In the genomic region with DNA sequence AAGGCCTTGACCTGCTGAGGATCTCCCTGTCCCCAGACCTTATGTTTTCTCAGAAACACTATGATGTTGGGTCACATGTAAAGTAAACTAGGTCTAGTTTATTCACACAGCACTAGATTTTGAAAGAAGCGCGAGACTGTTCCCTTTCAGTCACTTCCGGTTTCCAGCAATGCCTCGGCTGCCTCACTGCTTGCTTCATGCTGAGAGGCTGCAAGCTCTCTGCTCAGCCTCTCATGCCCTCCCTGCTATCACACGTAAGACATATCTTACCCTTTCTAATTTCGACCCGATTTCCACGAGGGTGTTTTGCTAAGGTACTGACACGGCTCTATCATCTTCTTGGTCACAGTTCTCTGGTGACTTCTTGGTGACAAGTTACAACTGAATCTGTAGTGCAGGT, we compare ENCODE assay signal across 14 mouse cellular contexts. TPM values are rescaled to one million over a fixed set of nuclear protein-coding genes. Genes with fewer than 3 reads are reported as not detected.
DNase-seq lines count a peak whose midpoint lies in the region; ATAC-seq lines count a peak whose summit lies in the region.
"Had no signal": no experiment of that assay in that cellular context is flagged by ENCODE, and none has a peak within 500 bp of the region (broad histone marks: within the 10 kb centered on the region; RNA-seq: fewer than 3 reads in every experiment).

No protein-coding gene starts in this region.

- no peak overlapping the region for H3K9ac ChIP-seq in limb, embryonic 11.5 days (ENCODE audit: low read length)
- H3K9ac ChIP-seq: limb, embryonic 13.5 days had no signal

- H3K4me1 ChIP-seq in limb, embryonic 11.5 days (ENCODE audit: control insufficient read depth, insufficient read depth, low read length) = peaks cover 4% of the 10 kb centered on the region; the same call in 1 of the 2 replicates
- peaks cover 28% of the 10 kb centered on the region for H3K4me1 ChIP-seq in limb, embryonic 10.5 days
- H3K4me1 ChIP-seq in hindbrain, embryonic 10.5 days (replicated peaks) = peaks cover 33% of the 10 kb centered on the region

- 75% methylated on average over 9 of the region's 9 CpGs for WGBS in limb, embryonic 11.5 days
- WGBS in limb, embryonic 10.5 days = 65% methylated on average over 9 of the region's 9 CpGs
- 50% methylated on average over 9 of the region's 9 CpGs for WGBS in hindbrain, embryonic 10.5 days

- 0 out of 2 replicates have a peak overlapping the region, but pooled peaks have one; percentile 21 for H3K27ac ChIP-seq in limb, embryonic 11.5 days (replicated peaks; ENCODE audit: low read depth, low read length)
- no peak overlapping the region for H3K27ac ChIP-seq in limb, embryonic 10.5 days
- no peak overlapping the region for H3K27ac ChIP-seq in hindbrain, embryonic 10.5 days
- H3K27ac ChIP-seq: limb, embryonic 13.5 days; macrophage had no signal

- H3K9me3 ChIP-seq in limb, embryonic 11.5 days (ENCODE audit: control insufficient read depth, low read length) = no peaks in the 10 kb centered on the region
- H3K9me3 ChIP-seq in limb, embryonic 10.5 days (replicated peaks) = no peaks in the 10 kb centered on the region
- no peaks in the 10 kb centered on the region for H3K9me3 ChIP-seq in hindbrain, embryonic 10.5 days
- H3K9me3 ChIP-seq: limb, embryonic 13.5 days had no signal

- no peaks in the 10 kb centered on the region for H3K36me3 ChIP-seq in limb, embryonic 11.5 days (ENCODE audit: control insufficient read depth, insufficient read depth, low read length)
- peaks cover 7% of the 10 kb centered on the region for H3K36me3 ChIP-seq in limb, embryonic 10.5 days
- no peaks in the 10 kb centered on the region for H3K36me3 ChIP-seq in hindbrain, embryonic 10.5 days
- H3K36me3 ChIP-seq: limb, embryonic 13.5 days had no signal

- H3K4me3 ChIP-seq in limb, embryonic 11.5 days (ENCODE audit: low read depth, low read length) = no peak overlapping the region
- H3K4me3 ChIP-seq in limb, embryonic 10.5 days = no peak overlapping the region
- H3K4me3 ChIP-seq in hindbrain, embryonic 10.5 days = no peak overlapping the region
- H3K4me3 ChIP-seq: limb, embryonic 13.5 days had no signal

- DNase-seq in limb, embryonic 11.5 days (ENCODE audit: low spot score) = no peak
- no peak for DNase-seq in limb, embryonic 10.5 days (ENCODE audit: low spot score)
- peak; percentile 50 to 56 for DNase-seq in CD8-positive naive resting alpha-beta T cell, adult 2 months (ENCODE audit: low read depth in 2 of 2, low spot score in 2 of 2)
- DNase-seq in lung, postnatal 36 days = peak; percentile 62
- peak; percentile 54 to 63 for DNase-seq in thymus, postnatal 10 days (ENCODE audit: low spot score in 2 of 2)
- no peak for DNase-seq in Muller cell, postnatal 12 days (ENCODE audit: inconsistent ontology term)
- no peak for DNase-seq in hindbrain, embryonic 10.5 days (ENCODE audit: low spot score)
- DNase-seq in kidney, adult 18-20 months = no peak
- DNase-seq: cerebellum, postnatal 25 days; heart, postnatal 10 days; kidney, adult 8-10 months; layer of hippocampus, adult 9-11 months had no signal

- H3K4me2 ChIP-seq in limb, embryonic 11.5 days (ENCODE audit: low read depth, severe bottlenecking) = no peak overlapping the region
- H3K4me2 ChIP-seq: limb, embryonic 13.5 days had no signal

- H3K27me3 ChIP-seq in limb, embryonic 11.5 days (ENCODE audit: control insufficient read depth, insufficient read depth, low read length) = no peaks in the 10 kb centered on the region
- no peaks in the 10 kb centered on the region for H3K27me3 ChIP-seq in limb, embryonic 10.5 days (ENCODE audit: low read depth, poor library complexity, severe bottlenecking)
- no peaks in the 10 kb centered on the region for H3K27me3 ChIP-seq in hindbrain, embryonic 10.5 days (ENCODE audit: insufficient read depth, poor library complexity, severe bottlenecking)
- H3K27me3 ChIP-seq: limb, embryonic 13.5 days had no signal

- no peak for ATAC-seq in limb, embryonic 11.5 days (ENCODE audit: insufficient number of reproducible peaks, low FRiP score, low TSS enrichment, low read depth)

RNA-seq across cellular contexts. Expression of a gene that starts 22.6 kb away (rescaled TPM):
- 5.7 and 6.7 TPM in 2 replicates for polyA plus RNA-seq in limb, embryonic 11.5 days (2014; fragmentation: Nextera tagmentation; extraction: Ambion mirVana)
- polyA plus RNA-seq in limb, embryonic 10.5 days (2016; fragmentation: Nextera tagmentation; extraction: Ambion mirVana) = 3.0 and 3.5 TPM in 2 replicates
- 3.1 and 3.4 TPM in 2 replicates for polyA plus RNA-seq in hindbrain, embryonic 10.5 days (2016; fragmentation: Nextera tagmentation; extraction: Ambion mirVana)

RNA-seq across cellular contexts. Expression of a gene that starts 42.1 kb away (rescaled TPM):
- 13.7 and 17.1 TPM in 2 replicates for polyA plus RNA-seq in limb, embryonic 11.5 days (2014; fragmentation: Nextera tagmentation; extraction: Ambion mirVana)
- polyA plus RNA-seq in limb, embryonic 10.5 days (2016; fragmentation: Nextera tagmentation; extraction: Ambion mirVana) = 17.6 and 18.5 TPM in 2 replicates
- polyA plus RNA-seq in hindbrain, embryonic 10.5 days (2016; fragmentation: Nextera tagmentation; extraction: Ambion mirVana) = 7.9 and 8.8 TPM in 2 replicates
- polyA plus RNA-seq: macrophage had no signal

Comparison
In these comparisons a context has a peak if more than half of its experiments do, and no peak if none do; other contexts are left out.
1. DNase-seq: peak in CD8-positive naive resting alpha-beta T cell, adult 2 months (2 of 2), lung, postnatal 36 days (single experiment) and thymus, postnatal 10 days (2 of 2); none in limb, embryonic 11.5 days (single experiment), limb, embryonic 10.5 days (single experiment), Muller cell, postnatal 12 days (single experiment), hindbrain, embryonic 10.5 days (single experiment) and kidney, adult 18-20 months (single experiment).